Comparison of ENCODE assay signal across 9 mouse cellular contexts in the genomic region with DNA sequence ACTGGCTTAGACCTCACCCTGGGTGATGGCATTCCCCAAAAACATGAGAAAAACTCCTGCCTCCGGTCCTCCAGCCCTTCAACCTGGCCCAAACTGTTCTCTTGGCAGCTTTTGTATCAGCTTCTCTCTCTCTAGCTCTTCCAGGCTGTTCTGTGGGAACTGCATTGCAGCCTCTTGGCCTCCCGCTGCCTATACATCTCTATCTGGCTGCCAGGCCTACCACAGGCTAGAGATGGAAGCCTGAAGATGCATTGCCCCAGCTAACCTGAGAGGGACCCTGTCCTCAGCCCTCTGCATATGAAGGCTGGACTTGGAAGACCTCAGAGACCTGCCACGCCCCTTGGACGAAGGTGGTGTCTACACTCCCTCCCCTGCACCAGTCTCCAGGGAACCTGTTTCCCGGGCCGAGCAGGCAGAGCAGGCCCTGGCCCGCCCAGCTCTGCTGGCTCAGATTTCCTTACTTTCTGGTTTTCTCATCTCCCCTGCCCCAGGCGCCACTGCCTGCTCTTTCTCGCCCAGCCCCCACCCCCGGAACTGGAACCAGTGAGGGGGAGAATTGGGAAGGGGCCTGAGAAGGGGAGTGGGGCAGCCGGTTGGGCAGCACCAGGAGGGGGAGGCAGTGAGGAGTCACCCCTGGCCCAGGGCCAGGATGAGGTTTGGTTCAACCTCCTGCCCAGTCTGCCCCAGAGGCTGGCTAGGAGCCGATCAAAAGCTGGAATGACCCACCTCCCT. TPM values are rescaled to one million over a fixed set of nuclear protein-coding genes. Genes with fewer than 3 reads are reported as not detected.
DNase-seq lines count a peak whose midpoint lies in the region; ATAC-seq and TF ChIP-seq lines count a peak whose summit lies in the region.
"Had no signal": no experiment of that assay in that cellular context is flagged by ENCODE, and none has a peak within 500 bp of the region (broad histone marks: within the 10 kb centered on the region; RNA-seq: fewer than 3 reads in every experiment).

No protein-coding gene starts in this region.

- no peak overlapping the region for H3K4me3 ChIP-seq in forebrain, embryonic 13.5 days
- H3K4me3 ChIP-seq in hindbrain, embryonic 15.5 days, result no peak overlapping the region
- no peak overlapping the region for H3K4me3 ChIP-seq in lung, embryonic 14.5 days (ENCODE audit: low read depth, low read length)

- H3K36me3 ChIP-seq in forebrain, embryonic 13.5 days (ENCODE audit: poor library complexity, severe bottlenecking), result no peaks in the 10 kb centered on the region
- H3K36me3 ChIP-seq in hindbrain, embryonic 15.5 days, result no peaks in the 10 kb centered on the region
- no peaks in the 10 kb centered on the region for H3K36me3 ChIP-seq in lung, embryonic 14.5 days (ENCODE audit: insufficient read depth)

- H3K9me3 ChIP-seq in forebrain, embryonic 13.5 days (replicated peaks), result no peaks in the 10 kb centered on the region
- H3K9me3 ChIP-seq in hindbrain, embryonic 15.5 days, result no peaks in the 10 kb centered on the region
- H3K9me3 ChIP-seq in lung, embryonic 14.5 days (ENCODE audit: low read depth, low read length), result no peaks in the 10 kb centered on the region

- H3K4me2 ChIP-seq in forebrain, embryonic 13.5 days, result peak overlapping the region; percentile 3; the same call in 1 of the 2 replicates
- no peak overlapping the region for H3K4me2 ChIP-seq in hindbrain, embryonic 15.5 days
- H3K4me2 ChIP-seq in lung, embryonic 14.5 days, result peak overlapping the region; percentile 37

- no peak for ATAC-seq in forebrain, embryonic 13.5 days
- no peak; the same call in 1 of the 2 replicates for ATAC-seq in hindbrain, embryonic 15.5 days (ENCODE audit: low FRiP score, low read depth)
- peak; percentile 41 for ATAC-seq in lung, embryonic 14.5 days (ENCODE audit: insufficient read depth)
- no peak for ATAC-seq in megakaryocyte, adult 5-6 weeks (ENCODE audit: poor library complexity, severe bottlenecking)

- TF ChIP-seq CTCF in lung, embryonic 14.5 days (IDR thresholded peaks at IDR 0.05; ENCODE audit: low read depth), result no peak

- DNase-seq in 3134 (ENCODE audit: extremely low read depth, insufficient read length, low spot score) (peak; percentile 84), adipocyte (ENCODE audit: low spot score) (peak; percentile 68)
- DNase-seq in lung, embryonic 14.5 days, result peak; percentile 71
- peak; percentile 67 for DNase-seq in urinary bladder, adult 2 months (ENCODE audit: low spot score)
- no peak for DNase-seq in thymus, postnatal 0 days (ENCODE audit: low spot score)

- H3K9ac ChIP-seq in forebrain, embryonic 13.5 days, result no peak overlapping the region; the same call in 1 of the 2 replicates
- H3K9ac ChIP-seq in hindbrain, embryonic 15.5 days, result no peak overlapping the region
- no peak overlapping the region for H3K9ac ChIP-seq in lung, embryonic 14.5 days

- 23% methylated on average over 11 of the region's 12 CpGs for WGBS in forebrain, embryonic 13.5 days
- WGBS in hindbrain, embryonic 15.5 days, result 15% methylated on average over 12 of the region's 12 CpGs
- 10% methylated on average over 12 of the region's 12 CpGs for WGBS in lung, embryonic 14.5 days

- H3K27me3 ChIP-seq in forebrain, embryonic 13.5 days, result peaks cover 12% of the 10 kb centered on the region
- H3K27me3 ChIP-seq in hindbrain, embryonic 15.5 days, result no peaks in the 10 kb centered on the region
- H3K27me3 ChIP-seq in lung, embryonic 14.5 days (ENCODE audit: insufficient read depth, low read length), result no peaks in the 10 kb centered on the region

- H3K27ac ChIP-seq in forebrain, embryonic 13.5 days, result peak overlapping the region; percentile 40
- 0 out of 2 replicates have a peak overlapping the region, but pooled peaks have one; percentile 26 for H3K27ac ChIP-seq in hindbrain, embryonic 15.5 days (replicated peaks)
- peak overlapping the region; percentile 80 for H3K27ac ChIP-seq in lung, embryonic 14.5 days (ENCODE audit: low read depth)

- H3K4me1 ChIP-seq in forebrain, embryonic 13.5 days, result peaks cover 30% of the 10 kb centered on the region
- peaks cover 30% of the 10 kb centered on the region for H3K4me1 ChIP-seq in hindbrain, embryonic 15.5 days (replicated peaks)
- H3K4me1 ChIP-seq in lung, embryonic 14.5 days (ENCODE audit: insufficient read depth), result peaks cover 31% of the 10 kb centered on the region

RNA-seq across cellular contexts. Expression of a gene that starts 4.1 kb away (rescaled TPM):
- polyA plus RNA-seq in forebrain, embryonic 13.5 days (2015; fragmentation: Nextera tagmentation; extraction: Ambion mirVana), result 6.8 and 7.7 TPM in 2 replicates
- polyA plus RNA-seq in hindbrain, embryonic 15.5 days (2015; fragmentation: Nextera tagmentation; extraction: Ambion mirVana), result 14.0 and 18.5 TPM in 2 replicates
- polyA plus RNA-seq in lung, embryonic 14.5 days (2014; fragmentation: Nextera tagmentation; extraction: Ambion mirVana), result 16.7 and 22.1 TPM in 2 replicates
- polyA plus RNA-seq in urinary bladder, adult 2 months (2012; rRNA removed), result 110 and 111 TPM in 2 replicates
- polyA plus RNA-seq in thymus, postnatal 0 days (2015; fragmentation: Nextera tagmentation; extraction: Ambion mirVana), result 2.2 and 3.2 TPM in 2 replicates
- total RNA-seq in megakaryocyte, adult 5-6 weeks (2015), result not detected in 2 replicates
- total RNA-seq in megakaryocyte, adult 5-6 weeks (2017), result not detected in 2 replicates

RNA-seq across cellular contexts. Expression of a gene that starts 34.9 kb away (rescaled TPM):
- polyA plus RNA-seq in forebrain, embryonic 13.5 days (2015; fragmentation: Nextera tagmentation; extraction: Ambion mirVana), result 1.3 and 1.8 TPM in 2 replicates
- polyA plus RNA-seq in hindbrain, embryonic 15.5 days (2015; fragmentation: Nextera tagmentation; extraction: Ambion mirVana), result 2.0 and 3.6 TPM in 2 replicates
- polyA plus RNA-seq in lung, embryonic 14.5 days (2014; fragmentation: Nextera tagmentation; extraction: Ambion mirVana), result 0.72 and 0.89 TPM in 2 replicates
- 0.06 TPM in 1 of 2 replicates, not detected in the other for polyA plus RNA-seq in urinary bladder, adult 2 months (2012; rRNA removed)
- polyA plus RNA-seq in thymus, postnatal 0 days (2015; fragmentation: Nextera tagmentation; extraction: Ambion mirVana), result 0.62 and 0.85 TPM in 2 replicates
- not detected in 2 replicates for total RNA-seq in megakaryocyte, adult 5-6 weeks (2015)
- total RNA-seq in megakaryocyte, adult 5-6 weeks (2017), result not detected in 2 replicates
- total RNA-seq: adrenal gland, postnatal 36 days had no signal

RNA-seq across cellular contexts. Expression of a gene that starts 45.1 kb away (rescaled TPM):
- polyA plus RNA-seq in forebrain, embryonic 13.5 days (2015; fragmentation: Nextera tagmentation; extraction: Ambion mirVana), result 14.3 and 14.6 TPM in 2 replicates
- polyA plus RNA-seq in hindbrain, embryonic 15.5 days (2015; fragmentation: Nextera tagmentation; extraction: Ambion mirVana), result 41.4 and 43.3 TPM in 2 replicates
- polyA plus RNA-seq in lung, embryonic 14.5 days (2014; fragmentation: Nextera tagmentation; extraction: Ambion mirVana), result 3.6 and 4.8 TPM in 2 replicates
- polyA plus RNA-seq in urinary bladder, adult 2 months (2012; rRNA removed), result 0.44 and 0.45 TPM in 2 replicates
- 0.60 and 1.1 TPM in 2 replicates for polyA plus RNA-seq in thymus, postnatal 0 days (2015; fragmentation: Nextera tagmentation; extraction: Ambion mirVana)
- total RNA-seq in megakaryocyte, adult 5-6 weeks (2015), result not detected in 2 replicates
- total RNA-seq in megakaryocyte, adult 5-6 weeks (2017), result not detected in 2 replicates

RNA-seq across cellular contexts. Expression of a gene that starts 56.4 kb away (rescaled TPM):
- 256 and 261 TPM in 2 replicates for polyA plus RNA-seq in forebrain, embryonic 13.5 days (2015; fragmentation: Nextera tagmentation; extraction: Ambion mirVana)
- polyA plus RNA-seq in hindbrain, embryonic 15.5 days (2015; fragmentation: Nextera tagmentation; extraction: Ambion mirVana), result 230 and 247 TPM in 2 replicates
- 176 and 184 TPM in 2 replicates for polyA plus RNA-seq in lung, embryonic 14.5 days (2014; fragmentation: Nextera tagmentation; extraction: Ambion mirVana)
- 105 and 116 TPM in 2 replicates for polyA plus RNA-seq in urinary bladder, adult 2 months (2012; rRNA removed)
- 162 and 183 TPM in 2 replicates for polyA plus RNA-seq in thymus, postnatal 0 days (2015; fragmentation: Nextera tagmentation; extraction: Ambion mirVana)
- total RNA-seq in megakaryocyte, adult 5-6 weeks (2015), result 145 and 161 TPM in 2 replicates
- 208 and 249 TPM in 2 replicates for total RNA-seq in megakaryocyte, adult 5-6 weeks (2017)

Comparison
In these comparisons a context has a peak if more than half of its experiments do, and no peak if none do; other contexts are left out.
1. H3K27ac ChIP-seq: peak in every context shown above with its lines; median percentile 80 in lung, embryonic 14.5 days; 40 in forebrain, embryonic 13.5 days; 26 in hindbrain, embryonic 15.5 days.